Mouse (Mus musculus) cerebellum, adult 9-11 months (tissue): ENCODE data around the gene Dhx8.

Experiments
- DNase-seq: peaks from one replicate; pipeline ENCODE4 v3.0.0; 2022

Gene Dhx8

DNA sequence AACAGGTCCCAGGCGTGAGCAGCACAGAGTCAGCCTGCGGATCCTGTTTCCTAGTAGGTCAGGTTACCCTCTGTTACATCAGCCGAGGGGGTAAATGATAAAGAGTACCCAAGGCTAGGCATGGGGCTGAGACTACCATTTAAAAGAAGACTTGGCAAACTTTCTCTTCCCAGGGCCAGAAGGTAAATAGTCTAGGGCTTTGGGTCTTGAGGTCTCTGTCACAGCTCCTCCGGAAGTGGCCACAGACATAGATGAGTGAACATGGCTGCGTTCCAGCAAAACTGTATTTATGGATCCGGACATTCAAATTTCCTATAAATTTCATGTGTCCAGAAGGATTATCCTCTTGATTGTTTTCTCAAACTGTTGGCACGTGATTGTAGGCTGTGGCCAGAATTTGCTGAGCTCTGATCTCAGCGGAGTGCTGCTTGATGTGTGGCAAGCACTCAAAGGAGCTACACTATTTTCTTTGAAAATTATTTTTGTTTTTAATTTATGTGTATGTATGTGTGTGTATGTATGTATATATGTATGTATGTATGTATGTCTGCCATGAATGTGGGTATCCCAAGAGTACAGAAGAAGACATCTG lies 72.5 kb downstream of the Dhx8 start:
- no peak for DNase-seq

- DNase-seq = no peak
These were observed 74.0 kb downstream of the Dhx8 start for GRCm38 (mm10) chr11:101806741-101807140.

DNA sequence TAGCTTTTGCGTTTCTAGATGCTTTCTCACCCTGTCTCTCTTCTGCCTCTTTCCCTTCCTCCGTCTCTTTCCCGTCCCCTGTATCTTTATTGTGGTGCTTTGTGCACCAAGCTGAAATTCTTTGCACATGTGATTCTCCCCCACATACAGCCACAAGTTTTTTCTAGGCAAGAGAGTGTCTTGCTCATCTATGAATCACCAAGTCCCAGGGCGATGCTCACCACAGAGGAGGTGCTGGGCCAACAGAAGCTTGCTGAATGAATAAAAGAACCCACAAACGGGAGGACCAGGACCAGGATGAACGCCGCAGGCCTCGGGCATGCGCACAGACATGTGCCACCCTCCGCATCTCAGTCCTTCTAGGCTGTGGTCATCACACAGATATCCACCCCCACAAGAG lies 74.5 kb downstream of the Dhx8 start:
- DNase-seq = no peak

DNA sequence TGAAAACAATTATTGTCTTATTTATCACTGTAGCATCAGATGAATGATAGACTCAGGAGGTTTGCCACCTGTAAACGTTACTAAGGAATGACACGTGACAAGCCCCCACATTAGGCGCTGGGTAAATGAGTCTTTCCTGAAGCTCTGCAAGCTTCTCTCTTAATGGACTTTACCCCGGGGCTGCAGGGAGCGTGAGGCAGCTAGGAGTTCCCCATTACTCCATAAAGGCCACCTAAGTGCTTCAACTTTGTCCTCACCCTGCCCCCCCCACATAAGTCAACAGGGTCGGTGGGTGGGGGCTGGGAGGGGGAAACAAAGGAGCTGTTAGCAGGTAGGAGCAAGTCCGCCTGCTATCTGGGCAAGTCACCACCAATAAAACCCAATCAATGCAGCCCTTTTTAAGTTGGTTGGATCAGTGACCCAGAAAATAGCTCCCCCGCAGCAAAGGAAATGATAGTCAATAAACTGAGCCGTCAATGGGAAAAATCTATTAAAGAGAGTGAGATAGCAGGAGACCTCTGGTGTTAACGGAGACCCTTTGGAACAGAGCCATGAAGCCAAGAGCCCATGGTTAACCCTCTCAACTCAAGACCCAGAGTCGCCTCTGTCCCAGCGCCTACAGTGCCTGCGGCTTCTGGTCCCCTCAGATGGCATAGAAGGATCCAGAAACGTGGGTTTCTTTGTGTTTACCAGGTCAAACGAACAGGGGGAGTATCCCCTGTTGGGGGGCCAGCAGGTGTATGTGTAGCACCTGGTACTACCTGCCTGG lies 76.5 kb downstream of the Dhx8 start:
- DNase-seq = no peak

DNA sequence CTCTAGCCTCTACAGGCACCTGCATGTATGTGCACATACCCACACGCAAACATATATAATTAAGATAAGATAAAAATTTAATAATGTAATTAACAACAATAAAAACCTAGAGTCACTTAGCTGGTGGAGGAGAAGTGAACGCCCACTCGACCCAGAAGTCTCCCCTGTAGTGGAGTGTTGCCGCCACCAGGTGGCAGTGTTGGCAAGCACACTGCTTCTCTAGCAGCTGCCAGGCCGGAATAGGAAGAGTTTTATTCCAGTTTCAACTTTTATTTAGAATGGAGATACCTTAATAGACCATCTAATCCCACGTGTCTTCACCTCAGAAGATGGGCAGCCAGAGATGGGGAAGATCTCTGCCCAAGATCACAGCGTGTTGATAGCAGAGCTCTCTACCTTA lies 80.5 kb downstream of the Dhx8 start:
- peak; percentile 56 for DNase-seq

GRCm38 (mm10) chr11:101814375-101815102 lies 81.8 kb downstream of the Dhx8 start:
- peak; percentile 79 for DNase-seq

GRCm38 (mm10) chr11:101815103-101816085 lies 82.7 kb downstream of the Dhx8 start:
- no peak for DNase-seq
